Mouse (Mus musculus) hematopoietic stem cell, adult 5-6 weeks (primary cell): Measurements from ENCODE around the gene Ift122. TPM values are rescaled to one million over a fixed set of nuclear protein-coding genes. Genes with fewer than 3 reads are reported as not detected.

Experiments
- ATAC-seq, 2 experiments: fragments of 125-278 bp in 1 of 2; replicated peaks in 1 of 2; 2 replicates each; pipeline ENCODE4 v1.8.0; 2016 to 2017; ENCODE audit warnings: inconsistent platforms in 2 of 2, mild to moderate bottlenecking in 2 of 2, moderate number of reproducible peaks in 2 of 2, low read depth in 1 of 2, moderate TSS enrichment in 1 of 2; ENCODE audit not compliant: low FRiP score in 2 of 2, poor library complexity in 2 of 2, severe bottlenecking in 2 of 2, insufficient read depth in 1 of 2, low TSS enrichment in 1 of 2
- total RNA-seq: library from RNA; stranded (forward); fragments of 172-1452, 232-1000 nt; gene quantifications from 2 replicates; pipeline ENCODE4 v1.2.3, GENCODE M21; 2017

Gene Ift122
- total RNA-seq, 1 experiment from 2014 or later, result 10.6 TPM

GRCm38 (mm10) chr6:115935544-115935943 lies 82.3 kb downstream of the Ift122 start:
- ATAC-seq, result no peak

- ATAC-seq, result no peak
These were observed 84.7 kb downstream of the Ift122 start for GRCm38 (mm10) chr6:115938011-115938410.

- no peak for ATAC-seq
These were observed 85.5 kb downstream of the Ift122 start for GRCm38 (mm10) chr6:115938798-115939197.

- no peak for ATAC-seq
These were observed 87.3 kb downstream of the Ift122 start for GRCm38 (mm10) chr6:115940603-115941002.

- 0 out of 4 replicates have a peak, but pooled peaks of 1 of the 2 experiments have one; percentile 17 for ATAC-seq
These were observed 87.9 kb downstream of the Ift122 start for GRCm38 (mm10) chr6:115941128-115941527.

- no peak for ATAC-seq
These were observed 90.5 kb downstream of the Ift122 start for GRCm38 (mm10) chr6:115943498-115944427.

GRCm38 (mm10) chr6:115944638-115945037 lies 91.4 kb downstream of the Ift122 start, which contains the start of gene H1foo:
Gene H1foo (plus strand): TSS chr6:115944938.
- no peak for ATAC-seq

GRCm38 (mm10) chr6:115945633-115946032 lies 92.4 kb downstream of the Ift122 start:
- no peak for ATAC-seq

GRCm38 (mm10) chr6:115946389-115946788 lies 93.1 kb downstream of the Ift122 start:
- peak in 1 of 2 experiments; percentile 23; a peak in 1 of 4 replicates for ATAC-seq

- ATAC-seq, result no peak
These were observed 101.3 kb downstream of the Ift122 start for GRCm38 (mm10) chr6:115954506-115955074.

GRCm38 (mm10) chr6:115955169-115955568 lies 101.9 kb downstream of the Ift122 start:
- ATAC-seq, result no peak

- no peak for ATAC-seq
These were observed 102.4 kb downstream of the Ift122 start for GRCm38 (mm10) chr6:115955664-115956063.

- ATAC-seq, result no peak
These were observed 103.2 kb downstream of the Ift122 start for GRCm38 (mm10) chr6:115956418-115956921.

- peak in 1 of 2 experiments; percentile 14; a peak in 2 of 4 replicates for ATAC-seq
These were observed 103.8 kb downstream of the Ift122 start for GRCm38 (mm10) chr6:115956922-115957601.

- no peak for ATAC-seq
These were observed 104.4 kb downstream of the Ift122 start for GRCm38 (mm10) chr6:115957681-115958080.

GRCm38 (mm10) chr6:115958445-115958844 lies 105.2 kb downstream of the Ift122 start:
- no peak for ATAC-seq

- ATAC-seq, result no peak
These were observed 106.0 kb downstream of the Ift122 start for GRCm38 (mm10) chr6:115959151-115959691.
